Mouse (Mus musculus): Measurements from ENCODE around the gene Kbtbd8.
A peak's percentile ranks its signal among the peaks of the same experiment; 100 is the strongest.

The Kbtbd8 gene

DNA sequence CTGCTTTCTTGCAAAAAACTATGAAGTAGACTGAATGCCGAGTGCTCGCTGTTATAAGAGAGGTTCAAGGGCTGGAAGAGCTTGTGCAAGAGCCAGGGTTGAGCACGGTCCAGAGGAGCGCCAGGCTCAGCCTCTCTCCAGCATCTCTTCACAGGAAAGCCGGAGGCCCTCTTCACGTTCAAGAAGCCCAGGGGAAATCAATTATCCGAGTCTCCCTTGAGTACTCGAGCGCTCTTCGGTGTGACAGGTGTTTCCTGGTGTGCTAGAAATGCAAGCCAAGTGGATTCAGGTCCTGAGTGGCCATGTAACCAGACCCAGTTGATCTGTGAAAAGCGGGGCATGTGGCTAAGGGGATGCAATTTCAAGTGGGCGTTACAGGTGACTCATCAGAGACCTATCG, at the start of gene Kbtbd8:
Kbtbd8 (plus strand) TSS at position 295 of the 400 bp plus-strand sequence.
- ATAC-seq (ENCODE audit: insufficient number of reproducible peaks, low FRiP score, low TSS enrichment), result peak; percentile 11; the same call in 1 of the 2 replicates

DNA sequence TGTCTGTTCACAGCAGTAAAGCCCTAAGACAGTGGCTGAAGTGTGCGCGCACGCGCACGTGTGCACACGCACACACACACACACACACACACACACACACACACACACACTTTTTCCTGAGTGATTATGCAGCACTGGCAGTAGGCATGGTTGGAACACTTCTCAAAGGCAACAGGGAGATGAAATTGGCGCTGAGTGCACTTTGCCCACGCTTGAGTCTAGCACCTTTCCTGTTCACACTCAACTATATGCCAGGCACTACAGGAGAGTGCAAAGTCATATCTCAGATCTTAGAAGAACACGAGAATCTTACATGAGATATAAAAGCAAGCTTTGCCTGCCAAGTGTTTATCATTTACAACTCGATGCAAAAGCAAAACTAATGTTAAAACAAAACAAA, 47.3 kb upstream of the Kbtbd8 start:
- ATAC-seq (ENCODE audit: insufficient number of reproducible peaks, low FRiP score, low TSS enrichment), result no peak

GRCm38 (mm10) chr6:95085276-95085675, 31.8 kb upstream of the Kbtbd8 start:
- ATAC-seq (ENCODE audit: insufficient number of reproducible peaks, low FRiP score, low TSS enrichment), result no peak

- ATAC-seq (ENCODE audit: insufficient number of reproducible peaks, low FRiP score, low TSS enrichment), result peak; percentile 15; the same call in 1 of the 2 replicates
Measured at GRCm38 (mm10) chr6:95087154-95087846, 29.7 kb upstream of the Kbtbd8 start.

- no peak for ATAC-seq (ENCODE audit: insufficient number of reproducible peaks, low FRiP score, low TSS enrichment)
Measured at GRCm38 (mm10) chr6:95088075-95088474, 29.0 kb upstream of the Kbtbd8 start.

GRCm38 (mm10) chr6:95094695-95095094, 22.3 kb upstream of the Kbtbd8 start:
- ATAC-seq (ENCODE audit: insufficient number of reproducible peaks, low FRiP score, low TSS enrichment), result no peak

- peak; percentile 90 for ATAC-seq (ENCODE audit: insufficient number of reproducible peaks, low FRiP score, low TSS enrichment)
Measured at GRCm38 (mm10) chr6:95098366-95099109, 18.5 kb upstream of the Kbtbd8 start.

GRCm38 (mm10) chr6:95103706-95104105, 13.3 kb upstream of the Kbtbd8 start:
- ATAC-seq (ENCODE audit: insufficient number of reproducible peaks, low FRiP score, low TSS enrichment), result no peak

DNA sequence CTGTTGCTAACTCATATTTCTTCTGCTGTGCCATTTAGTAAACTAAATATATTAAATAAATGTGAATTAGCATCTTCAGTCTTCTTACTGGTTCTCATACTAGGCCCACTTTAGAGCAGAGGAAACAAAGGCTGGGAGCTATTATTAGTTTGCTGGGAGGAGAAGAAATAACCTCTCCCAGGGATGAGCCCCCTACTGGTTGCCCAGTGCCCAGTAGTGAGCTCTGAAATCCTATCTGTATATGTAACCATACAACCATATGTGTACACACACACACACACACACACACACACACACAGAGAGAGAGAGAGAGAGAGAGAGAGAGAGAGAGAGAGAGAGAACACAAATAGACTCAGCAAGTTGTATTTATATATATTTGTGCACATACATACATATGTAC, 8.6 kb upstream of the Kbtbd8 start:
- ATAC-seq (ENCODE audit: insufficient number of reproducible peaks, low FRiP score, low TSS enrichment), result no peak

- no peak for ATAC-seq (ENCODE audit: insufficient number of reproducible peaks, low FRiP score, low TSS enrichment)
Measured at GRCm38 (mm10) chr6:95109691-95110450, 7.2 kb upstream of the Kbtbd8 start.

DNA sequence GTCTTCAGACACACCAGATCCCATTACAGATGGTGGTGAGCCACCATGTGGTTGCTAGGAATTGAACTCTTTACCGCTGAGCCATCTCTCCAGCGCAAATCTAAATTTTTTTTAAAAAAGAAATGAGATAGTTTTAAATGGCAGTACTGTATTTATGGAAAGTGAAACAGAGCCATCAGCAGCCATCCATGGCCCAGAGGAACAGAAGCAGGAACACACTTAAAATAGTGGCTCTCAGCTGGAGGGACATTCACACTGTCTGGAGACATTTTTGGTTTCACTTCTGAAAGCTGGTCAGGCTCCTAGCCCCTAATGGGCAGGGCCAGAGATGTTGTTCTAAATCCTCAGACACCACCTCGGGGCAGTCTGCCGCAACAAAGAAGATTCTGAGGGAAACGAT, 5.0 kb upstream of the Kbtbd8 start:
- no peak for ATAC-seq (ENCODE audit: insufficient number of reproducible peaks, low FRiP score, low TSS enrichment)

DNA sequence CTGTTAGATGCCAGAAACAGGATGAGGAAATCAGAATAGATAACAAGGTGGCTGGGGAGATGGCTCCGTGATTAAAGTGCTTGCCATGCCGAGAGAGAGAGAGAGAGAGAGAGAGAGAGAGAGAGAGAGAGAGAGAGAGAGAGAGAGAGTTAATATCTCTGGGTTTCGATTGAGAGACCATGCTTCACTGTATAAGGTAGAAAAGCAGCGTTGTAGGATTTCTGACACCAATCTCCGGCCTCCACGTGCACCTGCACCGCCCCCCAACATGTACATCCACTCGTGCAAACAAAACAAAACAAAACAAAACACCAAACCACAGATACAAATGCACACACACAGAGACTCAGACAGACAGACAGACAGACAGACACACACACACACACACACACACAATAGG, 527 bp upstream of the Kbtbd8 start:
- ATAC-seq (ENCODE audit: insufficient number of reproducible peaks, low FRiP score, low TSS enrichment), result no peak

GRCm38 (mm10) chr6:95117614-95118541, 838 bp downstream of the Kbtbd8 start:
- peak; percentile 99 for ATAC-seq (ENCODE audit: insufficient number of reproducible peaks, low FRiP score, low TSS enrichment)

- ATAC-seq (ENCODE audit: insufficient number of reproducible peaks, low FRiP score, low TSS enrichment), result no peak
Measured at GRCm38 (mm10) chr6:95119389-95119788, 2.3 kb downstream of the Kbtbd8 start.

DNA sequence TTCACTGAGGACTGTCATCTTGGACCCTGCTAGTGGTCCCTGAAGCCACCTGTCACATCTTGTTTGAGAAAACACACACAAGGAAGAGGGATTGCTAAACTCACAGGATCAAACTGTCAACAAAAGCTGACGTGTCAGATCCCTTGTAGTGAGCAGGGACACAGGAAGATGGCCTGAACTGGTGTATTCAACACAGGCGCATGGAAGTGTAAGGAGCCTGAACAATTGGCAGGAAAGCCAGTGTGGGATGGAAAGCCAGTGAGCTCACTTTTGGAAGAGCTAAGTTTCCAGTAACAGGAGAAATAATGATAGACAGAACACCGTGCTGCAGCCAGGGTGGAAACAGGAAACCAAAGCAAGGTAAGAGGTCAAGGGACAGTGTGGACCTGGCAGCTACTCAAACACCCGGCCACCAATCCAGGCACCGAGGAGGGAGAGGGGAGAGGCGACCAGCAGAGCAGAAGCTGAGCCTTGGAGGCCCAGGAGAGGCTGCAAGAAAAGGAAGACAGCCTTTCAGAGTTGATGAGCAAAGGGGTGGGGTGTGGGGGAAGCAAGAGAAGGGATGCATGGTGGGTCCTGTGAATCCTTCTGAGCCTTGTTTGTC, 33.0 kb downstream of the Kbtbd8 start:
- ATAC-seq (ENCODE audit: insufficient number of reproducible peaks, low FRiP score, low TSS enrichment), result no peak

DNA sequence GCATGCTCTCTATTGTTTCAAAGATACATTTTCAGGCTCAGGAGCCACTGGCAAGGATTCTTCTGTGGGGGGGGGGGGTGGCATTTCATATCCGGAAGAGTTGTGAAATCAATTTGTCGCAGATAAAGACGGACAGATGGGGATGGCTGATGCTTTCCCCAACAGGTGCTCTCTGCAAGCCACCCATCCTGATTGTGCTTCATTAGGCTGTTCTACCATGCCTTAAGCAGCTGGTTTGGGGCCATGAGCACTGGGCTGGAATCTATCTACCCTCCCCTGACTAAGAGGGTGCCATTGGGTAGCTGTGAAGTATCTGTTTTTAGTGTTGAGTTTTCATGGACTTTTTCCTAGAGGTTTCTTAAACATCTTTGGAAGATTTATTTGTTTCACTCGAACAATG, 33.8 kb downstream of the Kbtbd8 start:
- no peak for ATAC-seq (ENCODE audit: insufficient number of reproducible peaks, low FRiP score, low TSS enrichment)

GRCm38 (mm10) chr6:95151563-95151962, 34.5 kb downstream of the Kbtbd8 start:
- no peak for ATAC-seq (ENCODE audit: insufficient number of reproducible peaks, low FRiP score, low TSS enrichment)

- ATAC-seq (ENCODE audit: insufficient number of reproducible peaks, low FRiP score, low TSS enrichment), result no peak
Measured at GRCm38 (mm10) chr6:95163965-95164364, 46.9 kb downstream of the Kbtbd8 start.

DNA sequence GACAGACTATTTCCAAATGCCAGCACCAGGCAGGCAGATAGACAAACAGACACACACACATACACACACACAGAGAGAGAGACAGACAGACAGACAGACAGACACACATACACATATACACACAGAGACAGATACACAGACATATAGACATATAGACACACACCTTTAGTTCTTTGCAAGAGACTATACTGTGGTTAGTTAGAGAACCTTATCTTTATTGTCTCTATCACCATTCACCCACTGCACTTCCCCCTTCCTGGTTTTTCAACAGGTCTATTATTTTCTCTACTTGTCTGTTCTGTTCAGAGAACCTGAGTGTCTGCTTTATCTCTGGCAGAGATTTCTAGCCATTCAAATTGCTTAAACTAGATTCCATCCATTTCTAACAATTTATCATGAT, 48.6 kb downstream of the Kbtbd8 start:
- no peak for ATAC-seq (ENCODE audit: insufficient number of reproducible peaks, low FRiP score, low TSS enrichment)

Measured in cerebellum, adult (tissue).